Mouse (Mus musculus): ENCODE results near the gene Nrg3.

Gene Nrg3

GRCm38 (mm10) chr14:39472790-39473761 is at the start of gene Nrg3:
Gene Nrg3 (minus strand): TSS chr14:39473088.
- DNase-seq (ENCODE audit: low read depth, low spot score), result peak; percentile 88

GRCm38 (mm10) chr14:39508956-39509355 is 36.1 kb upstream of the Nrg3 start:
- DNase-seq (ENCODE audit: low read depth, low spot score), result peak; percentile 63

- peak; percentile 81 for DNase-seq (ENCODE audit: low read depth, low spot score)
These were observed 903 bp upstream of the Nrg3 start for GRCm38 (mm10) chr14:39473771-39474211.

- DNase-seq (ENCODE audit: low read depth, low spot score), result peak; percentile 47
These were observed 639 bp downstream of the Nrg3 start for GRCm38 (mm10) chr14:39472146-39472751.

GRCm38 (mm10) chr14:39471236-39471981 is 1.5 kb downstream of the Nrg3 start:
- DNase-seq (ENCODE audit: low read depth, low spot score), result peak; percentile 73

- DNase-seq (ENCODE audit: low read depth, low spot score), result peak; percentile 53
These were observed 27.4 kb downstream of the Nrg3 start for GRCm38 (mm10) chr14:39445501-39445900.

GRCm38 (mm10) chr14:39428503-39428902 is 44.4 kb downstream of the Nrg3 start:
- no peak for DNase-seq (ENCODE audit: low read depth, low spot score)

- no peak for DNase-seq (ENCODE audit: low read depth, low spot score)
These were observed 51.0 kb downstream of the Nrg3 start for GRCm38 (mm10) chr14:39421874-39422273.

GRCm38 (mm10) chr14:39413270-39413669 is 59.6 kb downstream of the Nrg3 start:
- DNase-seq (ENCODE audit: low read depth, low spot score), result peak; percentile 71

- no peak for DNase-seq (ENCODE audit: low read depth, low spot score)
These were observed 86.0 kb downstream of the Nrg3 start for GRCm38 (mm10) chr14:39386845-39387244.

GRCm38 (mm10) chr14:39381321-39381720 is 91.6 kb downstream of the Nrg3 start:
- peak; percentile 30 for DNase-seq (ENCODE audit: low read depth, low spot score)

GRCm38 (mm10) chr14:39373220-39373619 is 99.7 kb downstream of the Nrg3 start:
- peak; percentile 33 for DNase-seq (ENCODE audit: low read depth, low spot score)

- DNase-seq (ENCODE audit: low read depth, low spot score), result peak; percentile 65
These were observed 116.6 kb downstream of the Nrg3 start for GRCm38 (mm10) chr14:39356251-39356650.

- DNase-seq (ENCODE audit: low read depth, low spot score), result no peak
These were observed 120.7 kb downstream of the Nrg3 start for GRCm38 (mm10) chr14:39351979-39352737.

GRCm38 (mm10) chr14:39317424-39318110 is 155.3 kb downstream of the Nrg3 start:
- peak; percentile 85 for DNase-seq (ENCODE audit: low read depth, low spot score)

- DNase-seq (ENCODE audit: low read depth, low spot score), result no peak
These were observed 158.8 kb downstream of the Nrg3 start for GRCm38 (mm10) chr14:39314111-39314510.

- no peak for DNase-seq (ENCODE audit: low read depth, low spot score)
These were observed 207.8 kb downstream of the Nrg3 start for GRCm38 (mm10) chr14:39265121-39265520.

GRCm38 (mm10) chr14:39264422-39264821 is 208.5 kb downstream of the Nrg3 start:
- peak; percentile 76 for DNase-seq (ENCODE audit: low read depth, low spot score)

GRCm38 (mm10) chr14:39261016-39261415 is 211.9 kb downstream of the Nrg3 start:
- peak; percentile 57 for DNase-seq (ENCODE audit: low read depth, low spot score)

GRCm38 (mm10) chr14:39255391-39255790 is 217.5 kb downstream of the Nrg3 start:
- peak; percentile 34 for DNase-seq (ENCODE audit: low read depth, low spot score)
